Mouse (Mus musculus) neural tube, embryonic 15.5 days (tissue): ENCODE results near the gene Pkn3. TPM values are rescaled to one million over a fixed set of nuclear protein-coding genes. Genes with fewer than 3 reads are reported as not detected.
A peak's percentile ranks its signal among the peaks of the same experiment; 100 is the strongest.
"Not testable (repeated sequence)": the region's sequence is repeated elsewhere in the genome, so short reads cannot be mapped to it uniquely, and the experiment has no call there.

Experiments used
- ATAC-seq: fragments of 200-750 bp; cut with Nextera tagmentation; 2 replicates; pipeline ENCODE4 v1.8.0; 2017; ENCODE audit warnings: mild to moderate bottlenecking, moderate TSS enrichment, moderate library complexity; ENCODE audit not compliant: low FRiP score
- H3K27ac ChIP-seq: fragments of 300-500 bp; sonication (generic); replicated peaks from 2 replicates; pipeline ENCODE4 v1.5.1; 2015; ENCODE audit warnings: mild to moderate bottlenecking, inconsistent platforms
- H3K27me3 ChIP-seq: fragments of 300-500 bp; sonication (generic); replicated peaks from 2 replicates; pipeline ENCODE4 v1.6.1; 2015; ENCODE audit warnings: inconsistent platforms
- H3K36me3 ChIP-seq: fragments of 300-500 bp; sonication (generic); 2 replicates; pipeline ENCODE4 v1.6.1; 2015; ENCODE audit warnings: inconsistent platforms
- H3K4me1 ChIP-seq: fragments of 300-500 bp; sonication (generic); 2 replicates; pipeline ENCODE4 v1.6.1; 2015; ENCODE audit warnings: inconsistent platforms
- H3K4me2 ChIP-seq: fragments of 300-500 bp; sonication (generic); 2 replicates; pipeline ENCODE4 v1.6.1; 2015; ENCODE audit warnings: inconsistent platforms, mild to moderate bottlenecking, moderate library complexity
- H3K4me3 ChIP-seq: fragments of 300-500 bp; sonication (generic); replicated peaks from 2 replicates; pipeline ENCODE4 v1.5.1; 2015; ENCODE audit warnings: mild to moderate bottlenecking, inconsistent platforms
- H3K9ac ChIP-seq: fragments of 300-500 bp; sonication (generic); replicated peaks from 2 replicates; pipeline ENCODE4 v1.6.1; 2015; ENCODE audit warnings: mild to moderate bottlenecking, inconsistent platforms
- H3K9me3 ChIP-seq: fragments of 300-500 bp; sonication (generic); replicated peaks from 2 replicates; pipeline ENCODE4 v1.6.1; 2016; ENCODE audit warnings: inconsistent platforms
- WGBS: fragments of 180-500 bp; shearing (Covaris S2); methylation state at CpG from one replicate; pipeline ENCODE4 v1.1.7; 2015; ENCODE audit warnings: mixed read lengths; 5-methylcytosine and 5-hydroxymethylcytosine counted together
- polyA plus RNA-seq: library from polyadenylated mRNA; unstranded; fragments of >200 nt; fragmentation: Nextera tagmentation; extraction: Ambion mirVana; gene quantifications from 2 replicates; pipeline ENCODE4 v1.2.1, GENCODE M21; 2015

The Pkn3 gene
- polyA plus RNA-seq, 1 experiment from 2014 or later: 2.0 TPM

GRCm38 (mm10) chr2:30108260-30108659 lies 30.8 kb downstream of the Pkn3 start:
- no peaks in the 10 kb centered on the region for H3K27me3 ChIP-seq
- no peaks in the 10 kb centered on the region for H3K9me3 ChIP-seq
- peaks cover 94% of the 10 kb centered on the region for H3K36me3 ChIP-seq
- H3K4me2 ChIP-seq: no peak overlapping the region
- no peak overlapping the region for H3K27ac ChIP-seq
- 87% methylated on average over 4 of the region's 4 CpGs for WGBS
- no peak for ATAC-seq
- H3K4me3 ChIP-seq: no peak overlapping the region
- no peaks in the 10 kb centered on the region for H3K4me1 ChIP-seq
- H3K9ac ChIP-seq: no peak overlapping the region

- no peaks in the 10 kb centered on the region for H3K27me3 ChIP-seq
- no peak for ATAC-seq
- H3K9me3 ChIP-seq: no peaks in the 10 kb centered on the region
- peaks cover 71% of the 10 kb centered on the region for H3K36me3 ChIP-seq
- no peak overlapping the region for H3K27ac ChIP-seq
- no peak overlapping the region for H3K4me3 ChIP-seq
- no peak overlapping the region for H3K9ac ChIP-seq
- H3K4me1 ChIP-seq: no peaks in the 10 kb centered on the region
- no peak overlapping the region for H3K4me2 ChIP-seq
- WGBS: 100% methylated on average over 2 of the region's 2 CpGs
Observed at GRCm38 (mm10) chr2:30111500-30111899, 34.0 kb downstream of the Pkn3 start.

GRCm38 (mm10) chr2:30112564-30112963 lies 35.1 kb downstream of the Pkn3 start:
- Histone ChIP-seq H3K27ac (no peak overlapping the region), H3K4me2 (no peak overlapping the region), H3K4me1 (no peaks in the 10 kb centered on the region), H3K9me3 (no peaks in the 10 kb centered on the region), H3K36me3 (peaks cover 60% of the 10 kb centered on the region), H3K4me3 (no peak overlapping the region), H3K27me3 (no peaks in the 10 kb centered on the region), H3K9ac (no peak overlapping the region)
- ATAC-seq: no peak
- WGBS: 85% methylated on average over 5 of the region's 5 CpGs

- H3K4me1 ChIP-seq: peaks cover 39% of the 10 kb centered on the region
- no peaks in the 10 kb centered on the region for H3K27me3 ChIP-seq
- 10% methylated on average over 6 of the region's 6 CpGs for WGBS
- H3K36me3 ChIP-seq: peaks cover 6% of the 10 kb centered on the region
- H3K9ac ChIP-seq: no peak overlapping the region
- ATAC-seq: no peak
- 0 out of 2 replicates have a peak overlapping the region, but pooled peaks have one; percentile 56 for H3K27ac ChIP-seq
- H3K4me2 ChIP-seq: 0 out of 2 replicates have a peak overlapping the region, but pooled peaks have one; percentile 11
- H3K4me3 ChIP-seq: no peak overlapping the region
- H3K9me3 ChIP-seq: no peaks in the 10 kb centered on the region
Observed at GRCm38 (mm10) chr2:30119641-30120051, 42.2 kb downstream of the Pkn3 start.

GRCm38 (mm10) chr2:30120269-30120668 lies 42.8 kb downstream of the Pkn3 start:
- no peak for ATAC-seq
- Histone ChIP-seq H3K9me3 (no peaks in the 10 kb centered on the region), H3K4me2 (no peak overlapping the region), H3K4me3 (no peak overlapping the region), H3K4me1 (peaks cover 45% of the 10 kb centered on the region), H3K27me3 (no peaks in the 10 kb centered on the region), H3K36me3 (peaks cover 3% of the 10 kb centered on the region; the same call in 1 of the 2 replicates), H3K9ac (no peak overlapping the region), H3K27ac (no peak overlapping the region)
- WGBS: 66% methylated on average over 4 of the region's 4 CpGs

- peak overlapping the region; percentile 88; the same call in 1 of the 2 replicates for H3K4me3 ChIP-seq
- H3K27ac ChIP-seq: no peak overlapping the region
- no peaks in the 10 kb centered on the region for H3K36me3 ChIP-seq
- WGBS: 83% methylated on average over 5 of the region's 5 CpGs
- H3K27me3 ChIP-seq: no peaks in the 10 kb centered on the region
- peak overlapping the region; percentile 96 for H3K4me2 ChIP-seq
- no peak for ATAC-seq
- H3K4me1 ChIP-seq: peaks cover 47% of the 10 kb centered on the region
- H3K9me3 ChIP-seq: no peaks in the 10 kb centered on the region
- H3K9ac ChIP-seq: no peak overlapping the region
Observed at GRCm38 (mm10) chr2:30122766-30123165, 45.3 kb downstream of the Pkn3 start.

GRCm38 (mm10) chr2:30123729-30124471 lies 46.4 kb downstream of the Pkn3 start:
- Histone ChIP-seq H3K4me1 (peaks cover 47% of the 10 kb centered on the region), H3K27ac (peak overlapping the region; percentile 94), H3K4me2 (peak overlapping the region; percentile 96), H3K27me3 (no peaks in the 10 kb centered on the region), H3K9me3 (no peaks in the 10 kb centered on the region), H3K36me3 (no peaks in the 10 kb centered on the region), H3K9ac (peak overlapping the region; percentile 89), H3K4me3 (peak overlapping the region; percentile 88)
- 2% methylated on average over 43 of the region's 44 CpGs for WGBS
- peak; percentile 53 for ATAC-seq

GRCm38 (mm10) chr2:30124472-30125274 lies 47.2 kb downstream of the Pkn3 start, which contains the start of gene Zer1:
TSS of gene Zer1 (minus strand) at chr2:30124585.
- Histone ChIP-seq H3K36me3 (no peaks in the 10 kb centered on the region), H3K4me1 (peaks cover 39% of the 10 kb centered on the region), H3K9ac (peak within 1 kb of the TSS; percentile 89), H3K4me2 (peak within 1 kb of the TSS; percentile 96), H3K27me3 (no peaks in the 10 kb centered on the region), H3K4me3 (peak within 1 kb of the TSS; percentile 88), H3K9me3 (no peaks in the 10 kb centered on the region), H3K27ac (peak within 1 kb of the TSS; percentile 94)
- peak; percentile 96 for ATAC-seq
- WGBS: 10% methylated on average over 31 of the region's 31 CpGs

GRCm38 (mm10) chr2:30128789-30129188 lies 51.3 kb downstream of the Pkn3 start:
- no peak overlapping the region for H3K9ac ChIP-seq
- ATAC-seq: no peak
- no peak overlapping the region for H3K4me2 ChIP-seq
- H3K27me3 ChIP-seq: no peaks in the 10 kb centered on the region
- no peaks in the 10 kb centered on the region for H3K9me3 ChIP-seq
- H3K27ac ChIP-seq: no peak overlapping the region
- no peak overlapping the region for H3K4me3 ChIP-seq
- WGBS: 35% methylated on average over 2 of the region's 2 CpGs
- peaks cover 17% of the 10 kb centered on the region for H3K4me1 ChIP-seq
- H3K36me3 ChIP-seq: no peaks in the 10 kb centered on the region

- Histone ChIP-seq H3K9ac (no peak overlapping the region), H3K4me2 (no peak overlapping the region), H3K4me3 (no peak overlapping the region), H3K36me3 (no peaks in the 10 kb centered on the region), H3K4me1 (peaks cover 22% of the 10 kb centered on the region), H3K27ac (no peak overlapping the region), H3K27me3 (no peaks in the 10 kb centered on the region), H3K9me3 (no peaks in the 10 kb centered on the region)
- WGBS: 91% methylated on average over 4 of the region's 4 CpGs
- no peak for ATAC-seq
Observed at GRCm38 (mm10) chr2:30130156-30130555, 52.7 kb downstream of the Pkn3 start.

GRCm38 (mm10) chr2:30131240-30131639 lies 53.8 kb downstream of the Pkn3 start:
- not testable (repeated sequence) for H3K4me2 ChIP-seq, ATAC-seq, H3K27ac ChIP-seq, H3K9ac ChIP-seq, H3K27me3 ChIP-seq, H3K4me3 ChIP-seq, H3K36me3 ChIP-seq, H3K9me3 ChIP-seq
- WGBS: 62% methylated on average over 5 of the region's 5 CpGs
- H3K4me1 ChIP-seq: peaks cover 28% of the 10 kb centered on the region
